Mouse (Mus musculus): ENCODE results near the gene Gh.

DNA sequence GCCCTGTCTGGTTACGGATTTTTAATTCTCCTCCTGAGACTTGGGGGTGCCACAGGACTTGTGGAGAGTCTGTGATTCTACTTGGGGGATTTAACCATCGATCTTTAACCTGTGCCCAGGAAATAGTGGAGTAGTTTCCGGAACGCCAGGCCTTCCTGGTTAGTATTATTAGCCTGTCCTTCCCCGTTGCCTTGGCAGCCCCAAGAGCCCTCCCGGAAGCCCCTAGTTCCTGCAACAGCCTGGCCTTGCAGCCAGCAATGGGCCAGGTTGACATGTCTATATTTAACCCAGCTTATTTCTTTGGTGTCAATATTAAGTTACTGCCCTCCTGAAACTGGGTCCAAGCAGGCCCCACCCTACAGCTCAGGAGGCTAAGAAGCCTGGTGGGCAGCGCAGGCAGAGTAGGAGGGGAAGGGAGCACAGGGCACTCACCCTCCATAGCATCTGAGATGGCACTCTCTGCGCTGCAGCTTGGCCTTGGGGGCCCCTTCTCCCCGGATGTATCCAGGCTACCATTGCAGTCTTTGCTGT is 39.4 kb upstream of the Gh start:
- TF ChIP-seq EP300 (IDR thresholded peaks at IDR 0.05; ENCODE audit: insufficient read depth, low read depth, low read length) = no peak
- TF ChIP-seq POLR2A (IDR thresholded peaks at IDR 0.05; ENCODE audit: insufficient read depth, low read length) = no peak
- no peak for TF ChIP-seq CTCF (IDR thresholded peaks at IDR 0.05; ENCODE audit: low read depth, low read length)

Data from ES-Bruce4 (cell line).